Mouse (Mus musculus) embryonic facial prominence, embryonic 11.5 days (tissue): ENCODE measurements around the gene Top2a. TPM values are rescaled to one million over a fixed set of nuclear protein-coding genes. Genes with fewer than 3 reads are reported as not detected.
A peak's percentile ranks its signal among the peaks of the same experiment; 100 is the strongest.

Experiments used
- ATAC-seq: fragments of 200-750 bp; cut with Nextera tagmentation; replicated peaks from 2 replicates; pipeline ENCODE4 v1.8.0; 2017; ENCODE audit warnings: low read depth; ENCODE audit not compliant: insufficient number of reproducible peaks, low FRiP score, low TSS enrichment
- DNase-seq: peaks from one replicate; pipeline ENCODE4 v3.0.0-alpha.2; 2015; ENCODE audit warnings: low spot score
- H3K27ac ChIP-seq: fragments of 300-500 bp; sonication (generic); replicated peaks from 2 replicates; pipeline ENCODE4 v1.5.1; 2014; ENCODE audit warnings: mild to moderate bottlenecking, low read depth, low read length, control low read depth
- H3K27me3 ChIP-seq: fragments of 300-500 bp; sonication (generic); 2 replicates; pipeline ENCODE4 v1.6.1; 2014; ENCODE audit warnings: mild to moderate bottlenecking, low read length, moderate library complexity, mixed read lengths; ENCODE audit not compliant: control insufficient read depth, insufficient read depth
- H3K36me3 ChIP-seq: fragments of 300-500 bp; sonication (generic); replicated peaks from 2 replicates; pipeline ENCODE4 v1.6.1; 2014; ENCODE audit warnings: low read depth, mild to moderate bottlenecking, low read length, moderate library complexity, mixed read lengths; ENCODE audit not compliant: control insufficient read depth, insufficient read depth
- H3K4me1 ChIP-seq: fragments of 300-500 bp; sonication (generic); 2 replicates; pipeline ENCODE4 v1.6.1; 2014; ENCODE audit warnings: low read length, mixed read lengths; ENCODE audit not compliant: control insufficient read depth, insufficient read depth
- H3K4me2 ChIP-seq: fragments of 300-500 bp; sonication (generic); 2 replicates; pipeline ENCODE4 v1.6.1; 2014; ENCODE audit warnings: low read depth, mild to moderate bottlenecking, control low read depth, low read length, moderate library complexity
- H3K4me3 ChIP-seq: fragments of 300-500 bp; sonication (generic); 2 replicates; pipeline ENCODE4 v1.5.1; 2014; ENCODE audit warnings: low read depth, low read length, control low read depth
- H3K9ac ChIP-seq: fragments of 300-500 bp; sonication (generic); replicated peaks from 2 replicates; pipeline ENCODE4 v1.6.1; 2014; ENCODE audit warnings: mild to moderate bottlenecking, control low read depth, low read length
- H3K9me3 ChIP-seq: fragments of 300-500 bp; sonication (generic); replicated peaks from 2 replicates; pipeline ENCODE4 v1.6.1; 2016; ENCODE audit warnings: mild to moderate bottlenecking, low read length, inconsistent platforms, mixed read lengths; ENCODE audit not compliant: control insufficient read depth
- whole genome bisulfite sequencing: fragments of 180-500 bp; shearing (Covaris S2); extraction: QIAGEN DNeasy Blood & Tissue Kit; methylation state at CpG from one replicate; pipeline ENCODE4 v1.1.7; 2014; 5-methylcytosine and 5-hydroxymethylcytosine counted together
- polyA plus RNA-seq: library from polyadenylated mRNA; unstranded; fragments of >200 nt; fragmentation: Nextera tagmentation; extraction: Ambion mirVana; gene quantifications from 2 replicates; pipeline ENCODE4 v1.2.1, GENCODE M21; 2014

Top2a gene
- polyA plus RNA-seq, 1 experiment from 2014 or later = 439 TPM

GRCm38 (mm10) chr11:98959437-98960312 is 64.3 kb downstream of the Top2a start:
- peak overlapping the region; percentile 60 for H3K9ac ChIP-seq
- H3K27me3 ChIP-seq = no peaks in the 10 kb centered on the region
- peak; percentile 69 for DNase-seq
- peaks cover 2% of the 10 kb centered on the region for H3K36me3 ChIP-seq
- ATAC-seq = no peak; the same call in 1 of the 2 replicates
- no peaks in the 10 kb centered on the region for H3K9me3 ChIP-seq
- H3K4me1 ChIP-seq = peaks cover 45% of the 10 kb centered on the region
- WGBS = under 1% methylated on average over 37 of the region's 43 CpGs
- H3K4me3 ChIP-seq = peak overlapping the region; percentile 58
- peak overlapping the region; percentile 79 for H3K27ac ChIP-seq
- peak overlapping the region; percentile 99 for H3K4me2 ChIP-seq

DNA sequence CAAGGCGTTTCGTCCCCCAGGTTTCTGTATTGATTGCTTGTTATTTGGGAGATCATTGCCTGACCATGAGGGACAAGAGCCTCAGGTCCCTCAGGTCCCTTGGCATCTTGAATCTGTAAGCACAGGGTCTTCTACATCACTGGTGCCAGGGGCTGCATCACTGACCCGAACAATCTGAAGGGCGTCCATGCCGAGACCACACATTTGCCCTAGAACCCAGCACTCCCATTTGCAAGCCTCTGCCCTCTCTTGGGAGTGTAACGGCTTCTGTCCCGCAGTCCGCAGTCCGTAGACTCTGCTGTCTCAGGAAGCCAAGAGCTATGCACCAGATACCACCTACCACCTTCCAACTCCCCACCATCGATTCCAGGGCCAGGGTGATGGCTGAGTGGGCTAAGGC is 67.6 kb downstream of the Top2a start:
- no peak for ATAC-seq
- Histone ChIP-seq H3K4me2 (no peak overlapping the region), H3K27me3 (no peaks in the 10 kb centered on the region), H3K9ac (no peak overlapping the region), H3K27ac (no peak overlapping the region), H3K9me3 (no peaks in the 10 kb centered on the region), H3K36me3 (peaks cover 2% of the 10 kb centered on the region), H3K4me3 (no peak overlapping the region), H3K4me1 (peaks cover 25% of the 10 kb centered on the region)
- no peak for DNase-seq
- WGBS = 80% methylated on average over 10 of the region's 10 CpGs

GRCm38 (mm10) chr11:98955707-98956235 is 68.2 kb downstream of the Top2a start:
- H3K4me1 ChIP-seq = peaks cover 21% of the 10 kb centered on the region
- no peak overlapping the region for H3K4me3 ChIP-seq
- no peak overlapping the region; the same call in 1 of the 2 replicates for H3K9ac ChIP-seq
- no peak for DNase-seq
- no peaks in the 10 kb centered on the region for H3K9me3 ChIP-seq
- no peak for ATAC-seq
- no peak overlapping the region for H3K27ac ChIP-seq
- 38% methylated on average over 6 of the region's 7 CpGs for WGBS
- H3K36me3 ChIP-seq = peaks cover 2% of the 10 kb centered on the region
- H3K4me2 ChIP-seq = no peak overlapping the region; the same call in 1 of the 2 replicates
- no peaks in the 10 kb centered on the region for H3K27me3 ChIP-seq

GRCm38 (mm10) chr11:98954801-98955706 is 68.9 kb downstream of the Top2a start:
- H3K9ac ChIP-seq = peak overlapping the region; percentile 18
- no peak overlapping the region for H3K4me3 ChIP-seq
- H3K4me1 ChIP-seq = peaks cover 21% of the 10 kb centered on the region
- H3K36me3 ChIP-seq = peaks cover 2% of the 10 kb centered on the region
- ATAC-seq (peak; percentile 19; the same call in 1 of the 2 replicates), DNase-seq (no peak)
- H3K27me3 ChIP-seq = no peaks in the 10 kb centered on the region
- H3K4me2 ChIP-seq = peak overlapping the region; percentile 13
- no peaks in the 10 kb centered on the region for H3K9me3 ChIP-seq
- peak overlapping the region; percentile 75 for H3K27ac ChIP-seq
- WGBS = 16% methylated on average over 16 of the region's 17 CpGs

GRCm38 (mm10) chr11:98954373-98954772 is 69.6 kb downstream of the Top2a start:
- no peak overlapping the region for H3K4me3 ChIP-seq
- peaks cover 18% of the 10 kb centered on the region for H3K4me1 ChIP-seq
- H3K9ac ChIP-seq = peak overlapping the region; percentile 9; the same call in 1 of the 2 replicates
- H3K9me3 ChIP-seq = no peaks in the 10 kb centered on the region
- 5% methylated on average over 10 of the region's 10 CpGs for WGBS
- peak; percentile 46 for ATAC-seq
- no peaks in the 10 kb centered on the region for H3K27me3 ChIP-seq
- DNase-seq = peak; percentile 82
- H3K4me2 ChIP-seq = peak overlapping the region; percentile 29
- peaks cover 2% of the 10 kb centered on the region for H3K36me3 ChIP-seq
- peak overlapping the region; percentile 75 for H3K27ac ChIP-seq

DNA sequence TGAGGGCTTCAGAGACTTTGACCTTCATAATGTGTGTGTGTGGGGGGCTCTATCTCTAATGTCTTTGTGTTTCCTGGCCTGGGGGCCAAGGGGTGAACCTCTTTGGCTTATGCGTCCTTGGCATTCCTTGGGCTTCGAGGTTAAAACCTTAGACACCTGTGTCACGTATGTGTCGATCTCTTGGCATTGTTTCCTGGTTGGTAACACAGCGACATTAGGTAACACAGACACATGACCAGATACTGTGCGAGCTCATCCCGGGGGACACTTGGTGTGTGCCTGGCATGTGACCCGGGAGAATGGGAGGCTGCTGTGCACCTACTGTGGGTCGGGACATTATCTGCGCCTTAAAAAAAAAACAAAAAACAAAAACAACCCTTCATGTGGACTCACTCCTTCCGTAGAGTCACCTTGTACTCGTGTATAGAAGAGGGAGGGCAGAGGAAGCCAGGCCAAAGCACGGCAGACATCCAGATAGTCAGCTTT is 70.1 kb downstream of the Top2a start:
- Histone ChIP-seq H3K9ac (0 out of 2 replicates have a peak overlapping the region, but pooled peaks have one; percentile 9), H3K4me2 (no peak overlapping the region), H3K4me1 (peaks cover 14% of the 10 kb centered on the region), H3K9me3 (no peaks in the 10 kb centered on the region), H3K27me3 (no peaks in the 10 kb centered on the region), H3K36me3 (peaks cover 2% of the 10 kb centered on the region), H3K27ac (no peak overlapping the region), H3K4me3 (no peak overlapping the region)
- no peak for ATAC-seq
- no peak for DNase-seq
- 24% methylated on average over 13 of the region's 13 CpGs for WGBS

DNA sequence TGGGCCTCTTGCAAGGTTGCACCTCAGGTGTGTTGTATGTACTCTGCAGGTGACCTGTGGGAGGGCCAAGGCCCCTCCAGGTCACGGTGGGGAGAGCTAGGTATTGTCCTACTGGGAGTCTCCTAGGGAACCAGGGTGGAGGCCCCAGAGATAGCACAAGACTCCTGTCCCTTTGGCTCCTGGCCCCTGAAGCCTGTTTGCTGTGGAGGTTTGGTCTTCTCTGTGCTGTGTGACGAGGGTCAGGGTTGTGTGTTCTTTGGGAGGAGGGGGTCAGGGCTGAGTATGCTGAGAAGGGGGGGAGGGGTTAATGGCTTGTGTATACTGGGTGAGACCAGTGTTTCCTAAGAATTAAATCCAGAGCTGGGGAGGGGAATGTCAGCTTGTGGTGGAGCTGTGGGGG is 70.6 kb downstream of the Top2a start:
- ATAC-seq (no peak), DNase-seq (no peak)
- no peak overlapping the region for H3K4me3 ChIP-seq
- no peaks in the 10 kb centered on the region for H3K27me3 ChIP-seq
- 6% methylated on average over 2 of the region's 2 CpGs for WGBS
- H3K36me3 ChIP-seq = peaks cover 2% of the 10 kb centered on the region
- H3K4me2 ChIP-seq = no peak overlapping the region
- H3K27ac ChIP-seq = no peak overlapping the region
- no peaks in the 10 kb centered on the region for H3K9me3 ChIP-seq
- H3K9ac ChIP-seq = no peak overlapping the region
- H3K4me1 ChIP-seq = peaks cover 14% of the 10 kb centered on the region
